Mouse (Mus musculus): ENCODE data around the gene Plcb1. TPM values are rescaled to one million over a fixed set of nuclear protein-coding genes. Genes with fewer than 3 reads are reported as not detected.

The Plcb1 gene
- polyA plus RNA-seq, 1 experiment: 0.55 TPM

- Histone ChIP-seq H3K27me3 (ENCODE audit: control insufficient read depth, insufficient read depth, insufficient read length) (no peaks in the 10 kb centered on the region), H3K36me3 (ENCODE audit: control insufficient read depth, insufficient read depth) (no peaks in the 10 kb centered on the region), H3K4me3 (ENCODE audit: insufficient read depth, poor library complexity, severe bottlenecking) (no peak overlapping the region), H3K79me3 (ENCODE audit: low read depth) (no peaks in the 10 kb centered on the region), H3K79me2 (ENCODE audit: control insufficient read depth, insufficient read depth) (no peaks in the 10 kb centered on the region), H3ac (ENCODE audit: control insufficient read depth, insufficient read length, low read depth) (no peak overlapping the region)
- TF ChIP-seq MYOG (IDR thresholded peaks at IDR 0.05; ENCODE audit: control insufficient read depth, extremely low read depth, insufficient read length) (no peak), CEBPB (IDR thresholded peaks at IDR 0.05; ENCODE audit: low read depth) (no peak), USF1 (IDR thresholded peaks at IDR 0.05; ENCODE audit: low read depth) (no peak), MYOD1 (IDR thresholded peaks at IDR 0.05; ENCODE audit: control insufficient read depth, insufficient read length, low read depth) (no peak), FOSL1 (IDR thresholded peaks at IDR 0.05; ENCODE audit: insufficient read depth, low read length, poor library complexity, severe bottlenecking) (no peak), CTCF (IDR thresholded peaks at IDR 0.05; ENCODE audit: control insufficient read depth, insufficient read depth, insufficient read length) (no peak), MAX (IDR thresholded peaks at IDR 0.05) (no peak)
These were observed 682.0 kb downstream of the Plcb1 start for GRCm38 (mm10) chr2:135467895-135468294.

- Histone ChIP-seq H3ac (ENCODE audit: control insufficient read depth, insufficient read length, low read depth) (no peak overlapping the region), H3K79me2 (ENCODE audit: control insufficient read depth, insufficient read depth) (no peaks in the 10 kb centered on the region), H3K79me3 (ENCODE audit: low read depth) (no peaks in the 10 kb centered on the region), H3K36me3 (ENCODE audit: control insufficient read depth, insufficient read depth) (no peaks in the 10 kb centered on the region), H3K27me3 (ENCODE audit: control insufficient read depth, insufficient read depth, insufficient read length) (no peaks in the 10 kb centered on the region), H3K4me3 (ENCODE audit: insufficient read depth, poor library complexity, severe bottlenecking) (no peak overlapping the region)
- TF ChIP-seq MAX (IDR thresholded peaks at IDR 0.05): no peak
These were observed 688.2 kb downstream of the Plcb1 start for GRCm38 (mm10) chr2:135474107-135474506.

DNA sequence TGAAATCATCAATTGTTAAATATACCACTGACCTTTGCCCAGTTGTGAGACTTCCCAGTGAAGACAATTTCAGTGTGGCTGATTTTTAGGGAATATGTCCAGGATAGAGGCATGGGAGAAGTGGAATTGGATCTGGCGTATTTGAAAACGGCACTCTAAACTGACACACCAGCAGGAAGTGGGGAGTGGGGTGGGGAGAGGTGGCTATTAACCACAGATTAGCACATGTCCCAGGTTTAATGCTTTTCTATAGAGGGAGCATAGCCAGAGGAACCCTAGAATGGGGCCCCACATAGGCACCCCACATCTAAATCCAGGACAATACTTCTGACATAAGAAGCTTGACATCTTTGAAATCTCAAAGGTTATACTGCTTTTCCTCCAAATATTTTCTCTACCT lies 699.4 kb downstream of the Plcb1 start:
- H3K4me3 ChIP-seq (ENCODE audit: insufficient read depth, poor library complexity, severe bottlenecking): no peak overlapping the region
- H3K36me3 ChIP-seq (ENCODE audit: control insufficient read depth, insufficient read depth): no peaks in the 10 kb centered on the region
- no peaks in the 10 kb centered on the region for H3K79me3 ChIP-seq (ENCODE audit: low read depth)
- TF ChIP-seq CEBPB (IDR thresholded peaks at IDR 0.05; ENCODE audit: low read depth) (no peak), MYOD1 (IDR thresholded peaks at IDR 0.05; ENCODE audit: control insufficient read depth, insufficient read length, low read depth) (no peak), MYOG (IDR thresholded peaks at IDR 0.05; ENCODE audit: control insufficient read depth, extremely low read depth, insufficient read length) (no peak), USF1 (IDR thresholded peaks at IDR 0.05; ENCODE audit: low read depth) (no peak), MAX (IDR thresholded peaks at IDR 0.05) (no peak), CTCF (IDR thresholded peaks at IDR 0.05; ENCODE audit: control insufficient read depth, insufficient read depth, insufficient read length) (no peak), FOSL1 (IDR thresholded peaks at IDR 0.05; ENCODE audit: insufficient read depth, low read length, poor library complexity, severe bottlenecking) (no peak)
- H3ac ChIP-seq (ENCODE audit: control insufficient read depth, insufficient read length, low read depth): no peak overlapping the region
- no peaks in the 10 kb centered on the region for H3K79me2 ChIP-seq (ENCODE audit: control insufficient read depth, insufficient read depth)
- no peaks in the 10 kb centered on the region for H3K27me3 ChIP-seq (ENCODE audit: control insufficient read depth, insufficient read depth, insufficient read length)

- no peaks in the 10 kb centered on the region for H3K36me3 ChIP-seq (ENCODE audit: control insufficient read depth, insufficient read depth)
- no peak overlapping the region for H3K4me3 ChIP-seq (ENCODE audit: insufficient read depth, poor library complexity, severe bottlenecking)
- H3K27me3 ChIP-seq (ENCODE audit: control insufficient read depth, insufficient read depth, insufficient read length): no peaks in the 10 kb centered on the region
- H3K79me2 ChIP-seq (ENCODE audit: control insufficient read depth, insufficient read depth): no peaks in the 10 kb centered on the region
- H3ac ChIP-seq (ENCODE audit: control insufficient read depth, insufficient read length, low read depth): no peak overlapping the region
- H3K79me3 ChIP-seq (ENCODE audit: low read depth): no peaks in the 10 kb centered on the region
- TF ChIP-seq CEBPB (IDR thresholded peaks at IDR 0.05; ENCODE audit: low read depth): no peak
- no peak for TF ChIP-seq MAX (IDR thresholded peaks at IDR 0.05)
- no peak for TF ChIP-seq FOSL1 (IDR thresholded peaks at IDR 0.05; ENCODE audit: insufficient read depth, low read length, poor library complexity, severe bottlenecking)
- TF ChIP-seq MYOG (IDR thresholded peaks at IDR 0.05; ENCODE audit: control insufficient read depth, extremely low read depth, insufficient read length): no peak
- TF ChIP-seq CTCF (IDR thresholded peaks at IDR 0.05; ENCODE audit: control insufficient read depth, insufficient read depth, insufficient read length): no peak
- TF ChIP-seq MYOD1 (IDR thresholded peaks at IDR 0.05; ENCODE audit: control insufficient read depth, insufficient read length, low read depth): no peak
These were observed 702.4 kb downstream of the Plcb1 start for GRCm38 (mm10) chr2:135488277-135488676.

- no peaks in the 10 kb centered on the region for H3K27me3 ChIP-seq (ENCODE audit: control insufficient read depth, insufficient read depth, insufficient read length)
- H3ac ChIP-seq (ENCODE audit: control insufficient read depth, insufficient read length, low read depth): no peak overlapping the region
- H3K79me3 ChIP-seq (ENCODE audit: low read depth): no peaks in the 10 kb centered on the region
- no peak overlapping the region for H3K4me3 ChIP-seq (ENCODE audit: insufficient read depth, poor library complexity, severe bottlenecking)
- no peaks in the 10 kb centered on the region for H3K79me2 ChIP-seq (ENCODE audit: control insufficient read depth, insufficient read depth)
- no peak for TF ChIP-seq CEBPB (IDR thresholded peaks at IDR 0.05; ENCODE audit: low read depth)
- no peak for TF ChIP-seq MYOG (IDR thresholded peaks at IDR 0.05; ENCODE audit: control insufficient read depth, extremely low read depth, insufficient read length)
- no peak for TF ChIP-seq CTCF (IDR thresholded peaks at IDR 0.05; ENCODE audit: control insufficient read depth, insufficient read depth, insufficient read length)
- TF ChIP-seq MAX (IDR thresholded peaks at IDR 0.05): no peak
- TF ChIP-seq MYOD1 (IDR thresholded peaks at IDR 0.05; ENCODE audit: control insufficient read depth, insufficient read length, low read depth): no peak
- no peak for TF ChIP-seq FOSL1 (IDR thresholded peaks at IDR 0.05; ENCODE audit: insufficient read depth, low read length, poor library complexity, severe bottlenecking)
- TF ChIP-seq USF1 (IDR thresholded peaks at IDR 0.05; ENCODE audit: low read depth): no peak
- no peaks in the 10 kb centered on the region for H3K36me3 ChIP-seq (ENCODE audit: control insufficient read depth, insufficient read depth)
These were observed 703.3 kb downstream of the Plcb1 start for GRCm38 (mm10) chr2:135489127-135489526.

DNA sequence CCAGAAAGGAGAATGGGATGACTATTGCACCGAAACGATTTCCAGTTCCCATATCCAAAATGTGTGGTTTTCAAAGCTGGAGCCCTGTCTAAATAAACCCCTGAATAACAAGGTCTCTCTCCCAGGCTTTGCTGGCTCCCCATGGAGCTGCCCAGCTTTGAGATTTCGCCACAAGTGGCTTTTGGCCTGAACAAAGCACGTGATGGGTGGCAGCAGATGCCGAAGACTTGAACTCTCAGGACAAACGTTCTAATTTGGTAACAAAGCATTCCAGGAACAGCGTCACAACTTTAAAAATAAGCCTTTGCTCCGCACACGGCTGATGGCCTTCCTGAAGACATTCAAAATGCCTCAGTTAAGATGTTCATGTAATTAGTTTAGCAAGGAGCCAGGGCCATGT lies 706.9 kb downstream of the Plcb1 start:
- no peaks in the 10 kb centered on the region for H3K36me3 ChIP-seq (ENCODE audit: control insufficient read depth, insufficient read depth)

More for the DNA sequence above, 706.9 kb downstream of the Plcb1 start:
- Histone ChIP-seq H3K4me3 (ENCODE audit: insufficient read depth, poor library complexity, severe bottlenecking) (no peak overlapping the region), H3K79me2 (ENCODE audit: control insufficient read depth, insufficient read depth) (no peaks in the 10 kb centered on the region), H3ac (ENCODE audit: control insufficient read depth, insufficient read length, low read depth) (no peak overlapping the region), H3K79me3 (ENCODE audit: low read depth) (no peaks in the 10 kb centered on the region), H3K27me3 (ENCODE audit: control insufficient read depth, insufficient read depth, insufficient read length) (no peaks in the 10 kb centered on the region)
- TF ChIP-seq MYOG (IDR thresholded peaks at IDR 0.05; ENCODE audit: control insufficient read depth, extremely low read depth, insufficient read length) (no peak), CEBPB (IDR thresholded peaks at IDR 0.05; ENCODE audit: low read depth) (no peak), MYOD1 (IDR thresholded peaks at IDR 0.05; ENCODE audit: control insufficient read depth, insufficient read length, low read depth) (no peak), CTCF (IDR thresholded peaks at IDR 0.05; ENCODE audit: control insufficient read depth, insufficient read depth, insufficient read length) (no peak), USF1 (IDR thresholded peaks at IDR 0.05; ENCODE audit: low read depth) (no peak), MAX (IDR thresholded peaks at IDR 0.05) (no peak), FOSL1 (IDR thresholded peaks at IDR 0.05; ENCODE audit: insufficient read depth, low read length, poor library complexity, severe bottlenecking) (no peak)
